Mouse (Mus musculus) forebrain, embryonic 12.5 days (tissue): ENCODE results near the gene Tpcn2. TPM values are rescaled to one million over a fixed set of nuclear protein-coding genes. Genes with fewer than 3 reads are reported as not detected.

Experiments
- ATAC-seq: fragments of 200-750 bp; cut with Nextera tagmentation; 2 replicates; pipeline ENCODE4 v1.8.0; 2017; ENCODE audit warnings: moderate TSS enrichment; ENCODE audit not compliant: low FRiP score
- H3K27ac ChIP-seq: fragments of 300-500 bp; sonication (generic); 2 replicates; pipeline ENCODE4 v1.5.1; 2016; ENCODE audit warnings: mild to moderate bottlenecking
- H3K27me3 ChIP-seq: fragments of 300-500 bp; sonication (generic); 2 replicates; pipeline ENCODE4 v1.6.1; 2016; ENCODE audit warnings: mild to moderate bottlenecking
- H3K36me3 ChIP-seq: fragments of 300-500 bp; sonication (generic); replicated peaks from 2 replicates; pipeline ENCODE4 v1.6.1; 2016; ENCODE audit warnings: mild to moderate bottlenecking
- H3K4me1 ChIP-seq: fragments of 300-500 bp; sonication (generic); 2 replicates; pipeline ENCODE4 v1.6.1; 2016
- H3K4me2 ChIP-seq: fragments of 300-500 bp; sonication (generic); 2 replicates; pipeline ENCODE4 v1.6.1; 2016; ENCODE audit warnings: mild to moderate bottlenecking, moderate library complexity
- H3K4me3 ChIP-seq: fragments of 300-500 bp; sonication (generic); replicated peaks from 2 replicates; pipeline ENCODE4 v1.5.1; 2016; ENCODE audit warnings: mild to moderate bottlenecking
- H3K9ac ChIP-seq: fragments of 300-500 bp; sonication (generic); 2 replicates; pipeline ENCODE4 v1.6.1; 2016; ENCODE audit warnings: mild to moderate bottlenecking
- H3K9me3 ChIP-seq: fragments of 300-500 bp; sonication (generic); 2 replicates; pipeline ENCODE4 v1.6.1; 2016
- WGBS: fragments of 180-500 bp; shearing (Covaris S2); methylation state at CpG from one replicate; pipeline ENCODE4 v1.1.7; 2016; 5-methylcytosine and 5-hydroxymethylcytosine counted together
- polyA plus RNA-seq: library from polyadenylated mRNA; unstranded; fragments of >200 nt; fragmentation: Nextera tagmentation; extraction: Ambion mirVana; gene quantifications from 2 replicates; pipeline ENCODE4 v1.2.1, GENCODE M21; 2016

The Tpcn2 gene
- polyA plus RNA-seq, 1 experiment from 2014 or later: 4.8 TPM

DNA sequence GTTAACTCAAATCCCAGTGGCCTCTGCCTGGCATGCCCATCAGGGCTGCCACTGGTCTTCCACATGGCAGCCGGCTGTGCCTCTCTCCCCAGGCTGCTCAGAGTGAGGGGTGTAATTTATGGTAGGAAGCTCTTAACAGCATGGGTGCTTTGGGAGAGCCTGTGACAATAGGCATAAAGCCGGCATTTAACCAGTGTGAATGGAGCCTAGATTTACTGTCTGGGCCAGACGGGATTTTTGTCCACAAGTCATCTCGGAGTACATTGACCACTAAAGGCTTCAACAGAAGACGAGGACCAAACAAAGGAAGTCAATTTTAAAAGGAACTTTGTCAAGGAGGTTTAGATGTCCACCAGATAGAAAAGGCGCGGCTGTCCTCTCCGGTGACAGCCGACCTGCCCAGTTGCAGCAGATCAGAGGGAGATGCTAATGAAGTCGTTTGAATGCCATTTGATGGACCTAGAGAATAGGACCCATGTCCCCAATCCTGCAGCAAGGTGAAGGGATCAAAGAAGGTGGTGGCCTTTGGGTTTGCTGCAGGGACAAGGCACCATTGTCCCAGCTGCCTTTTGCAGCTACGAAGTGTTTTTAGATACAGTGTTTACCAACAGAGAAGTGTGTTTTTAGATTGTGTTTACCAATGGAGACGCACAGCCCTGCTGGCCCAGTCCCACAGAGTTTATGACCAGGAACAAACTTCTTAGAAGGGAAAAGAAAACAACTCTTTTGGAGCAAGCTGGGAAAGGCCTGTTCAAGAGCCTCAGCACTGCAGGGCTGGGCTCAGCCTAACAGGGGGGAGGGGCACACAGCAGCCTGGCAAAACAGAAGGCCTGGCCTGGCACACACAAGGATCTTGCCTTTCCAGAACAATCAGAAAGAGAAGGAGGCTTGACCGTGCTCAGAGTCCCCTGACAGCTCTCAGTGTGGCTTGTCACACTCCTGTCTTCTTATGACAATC lies 124.2 kb downstream of the Tpcn2 start:
- Histone ChIP-seq H3K36me3 (no peaks in the 10 kb centered on the region), H3K27ac (peak overlapping the region; percentile 65; the same call in 1 of the 2 replicates), H3K9me3 (no peaks in the 10 kb centered on the region), H3K4me1 (peaks cover 24% of the 10 kb centered on the region), H3K4me3 (no peak overlapping the region), H3K27me3 (peaks cover 3% of the 10 kb centered on the region; the same call in 1 of the 2 replicates), H3K9ac (no peak overlapping the region), H3K4me2 (0 out of 2 replicates have a peak overlapping the region, but pooled peaks have one; percentile 0)
- ATAC-seq: 0 out of 2 replicates have a peak, but pooled peaks have one; percentile 77
- 13% methylated on average over 13 of the region's 13 CpGs for WGBS

DNA sequence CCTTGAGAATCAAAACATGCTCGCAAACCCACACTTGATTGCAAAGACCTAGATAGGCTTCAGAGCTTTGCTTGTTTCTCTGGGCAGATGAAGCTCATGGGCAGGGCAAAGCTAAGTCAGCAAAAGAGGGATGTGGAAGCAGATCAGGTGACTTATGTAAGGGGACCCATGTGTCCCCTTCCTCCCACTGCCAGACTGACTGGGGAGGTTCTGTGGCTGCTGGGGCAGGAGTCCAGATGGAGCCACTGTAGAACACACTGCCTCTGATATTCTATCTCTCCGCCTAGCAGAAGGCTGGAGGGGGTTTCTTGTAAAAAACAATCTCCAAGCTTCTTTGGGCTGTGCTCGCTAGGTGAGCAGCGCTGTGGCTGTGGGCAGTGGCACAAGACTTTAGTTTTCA lies 128.1 kb downstream of the Tpcn2 start:
- H3K36me3 ChIP-seq: no peaks in the 10 kb centered on the region
- H3K9me3 ChIP-seq: no peaks in the 10 kb centered on the region
- H3K4me2 ChIP-seq: no peak overlapping the region
- ATAC-seq: no peak
- H3K27ac ChIP-seq: no peak overlapping the region
- H3K9ac ChIP-seq: no peak overlapping the region
- H3K27me3 ChIP-seq: no peaks in the 10 kb centered on the region
- 89% methylated on average over 4 of the region's 4 CpGs for WGBS
- H3K4me3 ChIP-seq: no peak overlapping the region
- peaks cover 23% of the 10 kb centered on the region for H3K4me1 ChIP-seq

DNA sequence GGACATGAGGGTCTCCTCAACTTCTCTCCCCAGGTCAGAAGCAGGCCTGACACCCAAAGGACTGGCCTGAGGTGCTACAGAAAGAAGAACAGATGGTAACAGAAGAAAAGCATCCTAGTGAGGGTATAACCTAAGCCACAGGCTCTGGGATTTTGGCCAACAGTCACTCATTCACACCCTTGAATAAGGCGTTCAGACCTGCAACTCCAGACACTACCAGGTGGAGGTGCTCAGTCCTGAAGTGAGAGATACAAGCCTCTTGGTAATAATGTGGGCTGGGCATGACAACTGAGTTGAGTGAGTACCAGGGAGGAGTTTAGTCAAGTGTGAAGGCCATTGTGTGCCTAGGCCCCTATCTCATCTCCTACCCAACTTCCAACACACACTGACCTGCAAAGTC lies 129.7 kb downstream of the Tpcn2 start:
- H3K9me3 ChIP-seq: no peaks in the 10 kb centered on the region
- no peak overlapping the region for H3K27ac ChIP-seq
- H3K27me3 ChIP-seq: no peaks in the 10 kb centered on the region
- no peak for ATAC-seq
- peaks cover 7% of the 10 kb centered on the region for H3K4me1 ChIP-seq
- no peak overlapping the region for H3K4me2 ChIP-seq
- H3K36me3 ChIP-seq: no peaks in the 10 kb centered on the region
- 58% methylated on average over 1 of the region's 1 CpGs for WGBS
- no peak overlapping the region for H3K4me3 ChIP-seq
- H3K9ac ChIP-seq: no peak overlapping the region

- Histone ChIP-seq H3K4me2 (no peak overlapping the region), H3K4me1 (no peaks in the 10 kb centered on the region), H3K9me3 (0 out of 2 replicates have a peak, but pooled peaks cover 3% of the 10 kb centered on the region), H3K27ac (no peak overlapping the region), H3K36me3 (no peaks in the 10 kb centered on the region), H3K9ac (no peak overlapping the region), H3K27me3 (no peaks in the 10 kb centered on the region), H3K4me3 (no peak overlapping the region)
- ATAC-seq: no peak
- WGBS: 82% methylated on average over 3 of the region's 3 CpGs
Observed at GRCm38 (mm10) chr7:145151845-145152244, 132.0 kb downstream of the Tpcn2 start.

DNA sequence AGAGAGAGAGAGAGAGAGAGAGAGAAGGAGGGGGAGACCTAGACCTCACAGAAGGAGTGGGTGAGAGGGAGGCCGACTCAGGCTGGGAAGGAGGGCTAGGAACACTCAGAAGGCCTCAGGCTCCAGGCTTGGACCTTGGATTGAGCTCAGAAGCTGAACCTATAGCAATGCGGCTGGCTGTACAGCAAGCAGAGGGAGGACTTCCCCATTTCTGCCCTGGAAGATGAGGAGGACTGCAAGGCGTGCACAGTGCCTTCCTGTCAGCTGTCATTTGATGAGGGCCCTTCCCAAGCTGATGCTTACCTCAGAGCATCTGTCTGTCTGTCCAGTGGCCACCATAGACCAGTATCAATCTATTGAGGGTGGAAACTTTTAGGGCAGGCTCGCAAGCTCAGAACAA lies 134.9 kb downstream of the Tpcn2 start:
- Histone ChIP-seq H3K27me3 (no peaks in the 10 kb centered on the region), H3K27ac (no peak overlapping the region), H3K36me3 (no peaks in the 10 kb centered on the region), H3K9me3 (0 out of 2 replicates have a peak, but pooled peaks cover 3% of the 10 kb centered on the region), H3K4me2 (no peak overlapping the region), H3K4me3 (no peak overlapping the region), H3K4me1 (no peaks in the 10 kb centered on the region; the same call in 1 of the 2 replicates), H3K9ac (no peak overlapping the region)
- ATAC-seq: no peak
- 85% methylated on average over 4 of the region's 4 CpGs for WGBS

DNA sequence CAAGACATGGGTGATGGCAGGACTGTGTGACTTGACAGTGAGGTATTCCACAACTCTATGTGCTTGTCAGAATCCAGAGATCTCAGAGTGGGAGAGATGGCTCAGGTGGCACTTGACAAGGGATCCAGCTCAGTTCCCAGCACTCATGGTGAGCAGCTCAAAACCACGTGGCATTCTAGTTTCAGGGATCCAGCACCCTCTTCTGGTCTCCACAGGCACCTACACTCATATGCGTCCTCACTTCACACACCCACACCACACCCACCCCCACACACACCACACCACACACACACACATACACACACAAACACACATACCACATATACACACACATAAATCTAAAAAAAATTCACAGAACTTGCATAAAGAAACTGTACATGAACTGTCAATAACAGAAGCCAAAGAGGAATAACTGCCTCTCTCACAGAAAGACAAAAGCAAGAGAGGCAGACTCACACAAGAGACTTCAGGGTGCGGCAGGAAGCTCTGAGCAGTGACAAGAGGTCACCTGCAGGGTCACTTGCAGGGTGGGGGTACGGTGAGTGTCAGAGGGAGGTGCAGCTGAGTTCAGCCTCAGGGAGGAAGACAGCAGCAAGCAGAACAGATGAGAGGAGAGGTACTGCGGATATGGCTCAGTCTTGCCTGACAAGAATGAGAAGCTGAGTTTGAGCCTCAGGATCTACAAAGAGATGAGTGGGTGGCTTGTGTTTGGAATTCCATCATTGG lies 135.7 kb downstream of the Tpcn2 start:
- H3K27me3 ChIP-seq: no peaks in the 10 kb centered on the region
- H3K4me3 ChIP-seq: no peak overlapping the region
- H3K4me2 ChIP-seq: no peak overlapping the region
- H3K9ac ChIP-seq: no peak overlapping the region
- no peaks in the 10 kb centered on the region; the same call in 1 of the 2 replicates for H3K4me1 ChIP-seq
- H3K36me3 ChIP-seq: no peaks in the 10 kb centered on the region
- ATAC-seq: no peak
- WGBS: 87% methylated on average over 5 of the region's 5 CpGs
- 0 out of 2 replicates have a peak, but pooled peaks cover 3% of the 10 kb centered on the region for H3K9me3 ChIP-seq
- H3K27ac ChIP-seq: no peak overlapping the region

- Histone ChIP-seq H3K9ac (no peak overlapping the region), H3K4me3 (no peak overlapping the region), H3K4me2 (no peak overlapping the region), H3K27me3 (no peaks in the 10 kb centered on the region), H3K9me3 (0 out of 2 replicates have a peak, but pooled peaks cover 3% of the 10 kb centered on the region), H3K27ac (no peak overlapping the region), H3K36me3 (no peaks in the 10 kb centered on the region), H3K4me1 (no peaks in the 10 kb centered on the region; the same call in 1 of the 2 replicates)
- ATAC-seq: no peak
Observed at GRCm38 (mm10) chr7:145146252-145146930, 137.4 kb downstream of the Tpcn2 start.

DNA sequence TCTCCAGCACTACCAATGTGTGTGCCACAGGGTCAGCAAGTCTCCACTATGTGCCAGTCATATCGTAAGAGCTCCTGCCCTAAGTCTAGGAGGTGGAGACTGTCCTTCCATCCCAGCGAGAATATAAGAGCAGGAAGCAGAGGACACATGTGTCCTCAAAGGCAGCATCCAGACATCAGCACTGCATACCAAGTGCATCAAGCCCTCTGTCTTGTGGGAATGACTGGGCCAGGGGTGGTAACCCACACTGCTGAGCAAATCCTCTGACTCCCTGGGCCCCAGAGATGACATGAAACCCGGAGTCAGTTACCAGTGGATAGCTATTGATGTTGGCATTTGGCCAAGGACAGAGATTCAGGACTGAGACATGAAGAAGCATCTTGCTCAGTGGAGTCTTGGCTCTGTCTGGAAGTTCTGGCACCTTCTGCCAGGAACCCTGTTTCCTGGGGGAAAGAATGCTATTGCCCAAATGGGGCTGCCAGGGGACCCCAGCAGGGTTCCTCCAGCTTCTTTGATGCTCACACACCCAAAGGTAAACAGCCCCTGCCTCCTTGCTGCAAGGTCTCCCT lies 140.2 kb downstream of the Tpcn2 start:
- Histone ChIP-seq H3K9ac (no peak overlapping the region), H3K9me3 (peaks cover 11% of the 10 kb centered on the region; the same call in 1 of the 2 replicates), H3K4me3 (no peak overlapping the region), H3K36me3 (no peaks in the 10 kb centered on the region), H3K27me3 (no peaks in the 10 kb centered on the region), H3K27ac (no peak overlapping the region), H3K4me1 (no peaks in the 10 kb centered on the region; the same call in 1 of the 2 replicates), H3K4me2 (no peak overlapping the region)
- WGBS: 83% methylated on average over 3 of the region's 3 CpGs
- no peak for ATAC-seq

DNA sequence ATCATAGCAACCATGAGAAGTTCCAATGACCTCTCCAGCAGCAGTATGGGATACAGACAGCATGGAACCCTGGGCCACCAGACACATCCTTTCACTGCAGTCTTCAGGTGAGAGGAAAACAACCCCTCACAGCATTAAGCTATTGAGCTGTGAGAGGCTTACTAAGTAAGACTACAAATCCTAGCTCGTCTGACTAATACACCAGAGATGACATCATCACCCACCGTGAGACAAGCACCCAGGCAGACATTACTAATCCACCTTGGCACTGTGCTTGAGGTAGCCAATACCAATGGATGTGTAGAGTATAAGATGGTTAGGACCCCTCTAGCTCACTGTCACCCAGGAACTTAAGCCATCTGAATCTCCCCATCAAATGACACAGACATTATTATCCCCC lies 143.2 kb downstream of the Tpcn2 start:
- Histone ChIP-seq H3K4me2 (no peak overlapping the region), H3K27me3 (no peaks in the 10 kb centered on the region), H3K4me3 (no peak overlapping the region), H3K4me1 (peaks cover 5% of the 10 kb centered on the region; the same call in 1 of the 2 replicates), H3K27ac (no peak overlapping the region), H3K9ac (no peak overlapping the region), H3K9me3 (peaks cover 8% of the 10 kb centered on the region; the same call in 1 of the 2 replicates), H3K36me3 (no peaks in the 10 kb centered on the region)
- WGBS: 73% methylated on average over 2 of the region's 2 CpGs
- ATAC-seq: no peak

DNA sequence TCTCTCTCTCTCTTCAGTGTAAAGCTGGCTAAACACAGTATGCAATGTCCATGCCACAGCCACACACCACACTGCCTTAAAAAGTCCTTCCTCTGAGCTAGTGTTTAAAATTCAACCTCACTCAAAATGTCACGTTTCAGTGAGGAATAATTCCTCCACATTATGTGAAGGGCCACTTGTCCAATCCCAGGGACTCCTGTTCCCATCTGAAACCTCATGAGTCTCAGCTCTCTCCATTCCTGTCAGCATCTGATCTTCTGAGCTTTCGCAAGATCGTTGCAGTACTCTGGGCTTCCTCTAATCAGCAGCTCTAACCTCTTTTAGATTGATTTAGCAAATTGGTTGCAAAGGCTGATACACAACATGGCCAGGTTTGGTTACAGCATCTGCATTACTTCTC lies 144.2 kb downstream of the Tpcn2 start:
- Histone ChIP-seq H3K4me1 (peaks cover 6% of the 10 kb centered on the region; the same call in 1 of the 2 replicates), H3K36me3 (no peaks in the 10 kb centered on the region), H3K4me2 (no peak overlapping the region), H3K27me3 (no peaks in the 10 kb centered on the region), H3K9ac (no peak overlapping the region), H3K4me3 (no peak overlapping the region), H3K9me3 (peaks cover 8% of the 10 kb centered on the region; the same call in 1 of the 2 replicates), H3K27ac (no peak overlapping the region)
- no peak for ATAC-seq
- 92% methylated on average over 3 of the region's 3 CpGs for WGBS

- Histone ChIP-seq H3K9ac (no peak overlapping the region), H3K4me2 (no peak overlapping the region), H3K36me3 (no peaks in the 10 kb centered on the region), H3K4me3 (no peak overlapping the region), H3K9me3 (peaks cover 8% of the 10 kb centered on the region; the same call in 1 of the 2 replicates), H3K4me1 (peaks cover 6% of the 10 kb centered on the region; the same call in 1 of the 2 replicates), H3K27ac (no peak overlapping the region), H3K27me3 (no peaks in the 10 kb centered on the region)
- ATAC-seq: no peak
- 82% methylated on average over 1 of the region's 1 CpGs for WGBS
Observed at GRCm38 (mm10) chr7:145139100-145139499, 144.7 kb downstream of the Tpcn2 start.
